Mouse (Mus musculus): Measurements from ENCODE around the gene Fcgr1.

Fcgr1 gene

GRCm38 (mm10) chr3:96234914-96235313 is 58.9 kb downstream of the Fcgr1 start:
- in situ Hi-C loops (cut with MboI; ENCODE audit: low sequenced_read_pairs): no loop called here

Data from CH12F3 (cell line).